Mouse (Mus musculus): Measurements from ENCODE around the gene Vti1a.

- TF ChIP-seq CTCF (IDR thresholded peaks at IDR 0.05; ENCODE audit: low read depth), result peak; percentile 92
- TF ChIP-seq EP300 (IDR thresholded peaks at IDR 0.05; ENCODE audit: low read depth), result 0 out of 2 replicates have a peak, but pooled peaks have one; percentile 40
Measured at GRCm38 (mm10) chr19:55545529-55545928, 229.4 kb downstream of the Vti1a start.
